9 mouse cellular contexts compared by ENCODE assay signal in the genomic region with DNA sequence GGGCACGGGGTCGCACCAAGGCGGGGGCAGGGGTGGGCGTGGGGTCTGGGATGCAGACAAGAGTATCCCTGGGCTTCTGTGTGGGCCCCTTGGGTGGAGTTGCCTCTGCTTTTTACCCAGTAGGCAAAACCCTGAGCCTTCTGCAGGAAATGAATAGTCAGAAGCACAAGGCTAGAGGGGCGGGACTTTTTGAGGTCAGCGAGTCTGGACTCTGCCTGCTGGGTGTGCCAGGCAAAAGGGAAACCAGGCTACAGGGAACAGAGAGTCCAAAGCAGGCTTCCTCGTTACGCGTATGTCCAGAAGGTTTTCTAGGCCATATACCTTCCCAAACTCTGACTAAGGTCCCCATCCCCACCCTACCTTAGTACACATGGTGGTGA. TPM values are rescaled to one million over a fixed set of nuclear protein-coding genes. Genes with fewer than 3 reads are reported as not detected.
DNase-seq lines count a peak whose midpoint lies in the region; ATAC-seq and TF ChIP-seq lines count a peak whose summit lies in the region.
"Had no signal": no experiment of that assay in that cellular context is flagged by ENCODE, and none has a peak within 500 bp of the region (broad histone marks: within the 10 kb centered on the region; RNA-seq: fewer than 3 reads in every experiment).

No protein-coding gene starts in this region.

- H3K27me3 ChIP-seq in forebrain, postnatal 0 days (ENCODE audit: insufficient read depth, low read length) = no peaks in the 10 kb centered on the region
- no peaks in the 10 kb centered on the region for H3K27me3 ChIP-seq in hindbrain, postnatal 0 days (ENCODE audit: insufficient read depth, low read length)
- no peaks in the 10 kb centered on the region for H3K27me3 ChIP-seq in limb, embryonic 15.5 days
- H3K27me3 ChIP-seq in midbrain, embryonic 14.5 days (ENCODE audit: control insufficient read depth, insufficient read depth, low read length) = no peaks in the 10 kb centered on the region

- TF ChIP-seq CTCF in forebrain, postnatal 0 days (IDR thresholded peaks at IDR 0.05; ENCODE audit: low read depth) = no peak
- no peak for TF ChIP-seq CTCF in hindbrain, postnatal 0 days (IDR thresholded peaks at IDR 0.05; ENCODE audit: low read depth)

- H3K9ac ChIP-seq in forebrain, postnatal 0 days = peak overlapping the region; percentile 52
- peak overlapping the region; percentile 37 for H3K9ac ChIP-seq in hindbrain, postnatal 0 days (replicated peaks; ENCODE audit: low read length)
- H3K9ac ChIP-seq in limb, embryonic 15.5 days = no peak overlapping the region
- peak overlapping the region; percentile 57 for H3K9ac ChIP-seq in midbrain, embryonic 14.5 days (replicated peaks; ENCODE audit: low read length)

- no peaks in the 10 kb centered on the region for H3K36me3 ChIP-seq in forebrain, postnatal 0 days (ENCODE audit: insufficient read depth)
- no peaks in the 10 kb centered on the region for H3K36me3 ChIP-seq in hindbrain, postnatal 0 days (ENCODE audit: insufficient read depth, low read length)
- H3K36me3 ChIP-seq in limb, embryonic 15.5 days = no peaks in the 10 kb centered on the region
- no peaks in the 10 kb centered on the region for H3K36me3 ChIP-seq in midbrain, embryonic 14.5 days (ENCODE audit: control insufficient read depth, insufficient read depth, low read length)
- H3K36me3 ChIP-seq: G1E had no signal

- H3K4me1 ChIP-seq in forebrain, postnatal 0 days (ENCODE audit: insufficient read depth) = peaks cover 31% of the 10 kb centered on the region
- H3K4me1 ChIP-seq in hindbrain, postnatal 0 days (ENCODE audit: insufficient read depth, low read length) = peaks cover 37% of the 10 kb centered on the region
- peaks cover 39% of the 10 kb centered on the region for H3K4me1 ChIP-seq in limb, embryonic 15.5 days
- peaks cover 35% of the 10 kb centered on the region for H3K4me1 ChIP-seq in midbrain, embryonic 14.5 days (ENCODE audit: control insufficient read depth, insufficient read depth, low read length)

- ATAC-seq in forebrain, postnatal 0 days = no peak
- no peak; the same call in none of the 2 replicates for ATAC-seq in hindbrain, postnatal 0 days
- no peak for ATAC-seq in limb, embryonic 15.5 days (ENCODE audit: insufficient number of reproducible peaks, low FRiP score, low TSS enrichment, low read depth)
- ATAC-seq in midbrain, embryonic 14.5 days (ENCODE audit: low FRiP score, low TSS enrichment) = peak; percentile 10; the same call in 1 of the 2 replicates

- peak; percentile 49 for DNase-seq in layer of hippocampus, adult 11-12 months (ENCODE audit: low spot score)
- DNase-seq in layer of hippocampus, postnatal 14 days (ENCODE audit: low spot score in 2 of 2) = no peak
- peak; percentile 45 for DNase-seq in cerebellum, adult 11 months
- peak; percentile 32 for DNase-seq in forebrain, postnatal 0 days
- peak; percentile 66 for DNase-seq in hindbrain, postnatal 0 days (ENCODE audit: low spot score)
- DNase-seq in midbrain, embryonic 14.5 days = peak; percentile 67
- no peak for DNase-seq in spleen, postnatal 10 days (ENCODE audit: low spot score in 2 of 2)

- peak overlapping the region; percentile 98 for H3K27ac ChIP-seq in forebrain, postnatal 0 days (ENCODE audit: low read depth, low read length)
- peak overlapping the region; percentile 98 for H3K27ac ChIP-seq in hindbrain, postnatal 0 days
- peak overlapping the region; percentile 87 for H3K27ac ChIP-seq in limb, embryonic 15.5 days
- peak overlapping the region; percentile 100 for H3K27ac ChIP-seq in midbrain, embryonic 14.5 days (replicated peaks; ENCODE audit: low read depth, low read length)

- peak overlapping the region; percentile 35 for H3K4me2 ChIP-seq in forebrain, postnatal 0 days (ENCODE audit: low read depth)
- H3K4me2 ChIP-seq in hindbrain, postnatal 0 days (ENCODE audit: low read depth, low read length) = peak overlapping the region; percentile 45
- H3K4me2 ChIP-seq in limb, embryonic 15.5 days = peak overlapping the region; percentile 39; the same call in 1 of the 2 replicates
- H3K4me2 ChIP-seq in midbrain, embryonic 14.5 days (ENCODE audit: low read length) = peak overlapping the region; percentile 52

- H3K9me3 ChIP-seq in forebrain, postnatal 0 days (ENCODE audit: low read length) = no peaks in the 10 kb centered on the region
- no peaks in the 10 kb centered on the region for H3K9me3 ChIP-seq in hindbrain, postnatal 0 days (ENCODE audit: low read length)
- no peaks in the 10 kb centered on the region for H3K9me3 ChIP-seq in limb, embryonic 15.5 days
- H3K9me3 ChIP-seq in midbrain, embryonic 14.5 days (ENCODE audit: control insufficient read depth, low read length) = no peaks in the 10 kb centered on the region
- H3K9me3 ChIP-seq: G1E had no signal

- WGBS in forebrain, postnatal 0 days = 5% methylated on average over 8 of the region's 9 CpGs
- WGBS in hindbrain, postnatal 0 days = 12% methylated on average over 9 of the region's 9 CpGs
- WGBS in limb, embryonic 15.5 days = 29% methylated on average over 9 of the region's 9 CpGs
- WGBS in midbrain, embryonic 14.5 days = 23% methylated on average over 9 of the region's 9 CpGs

- peak overlapping the region; percentile 7; the same call in 1 of the 2 replicates for H3K4me3 ChIP-seq in forebrain, postnatal 0 days (ENCODE audit: low read depth, low read length)
- no peak overlapping the region for H3K4me3 ChIP-seq in hindbrain, postnatal 0 days (ENCODE audit: low read length)
- H3K4me3 ChIP-seq in limb, embryonic 15.5 days = no peak overlapping the region
- H3K4me3 ChIP-seq in midbrain, embryonic 14.5 days (replicated peaks; ENCODE audit: low read depth, low read length) = no peak overlapping the region

RNA-seq across cellular contexts. Expression of a gene that starts 50.0 kb away (rescaled TPM):
- total RNA-seq in layer of hippocampus, postnatal 14 days (2021) = 10 to 100 TPM; 32.3 to 32.4 TPM
- 12.5 and 17.3 TPM in 2 replicates for total RNA-seq in forebrain, postnatal 0 days (2014; rRNA removed)
- 27.9 and 31.6 TPM in 2 replicates for polyA plus RNA-seq in forebrain, postnatal 0 days (2015; fragmentation: Nextera tagmentation; extraction: Ambion mirVana)
- 13.2 and 20.1 TPM in 2 replicates for total RNA-seq in hindbrain, postnatal 0 days (2014; rRNA removed)
- polyA plus RNA-seq in hindbrain, postnatal 0 days (2015; fragmentation: Nextera tagmentation; extraction: Ambion mirVana) = 33.9 and 34.8 TPM in 2 replicates
- 43.1 and 47.6 TPM in 2 replicates for polyA plus RNA-seq in limb, embryonic 15.5 days (2015; fragmentation: Nextera tagmentation; extraction: Ambion mirVana)
- polyA plus RNA-seq in midbrain, embryonic 14.5 days (2014; fragmentation: Nextera tagmentation; extraction: Ambion mirVana) = 29.5 and 34.7 TPM in 2 replicates

Comparison
In these comparisons a context has a peak if more than half of its experiments do, and no peak if none do; other contexts are left out.
1. DNase-seq: peak in layer of hippocampus, adult 11-12 months (single experiment), cerebellum, adult 11 months (single experiment), forebrain, postnatal 0 days (single experiment), hindbrain, postnatal 0 days (single experiment) and midbrain, embryonic 14.5 days (single experiment); none in layer of hippocampus, postnatal 14 days (0 of 2) and spleen, postnatal 10 days (0 of 2).
2. Peak in every context shown above with its lines, with median percentiles within 50 percentile points of each other: H3K27ac ChIP-seq and H3K4me2 ChIP-seq.